Mouse (Mus musculus): ENCODE data around the gene S100pbp. TPM values are rescaled to one million over a fixed set of nuclear protein-coding genes. Genes with fewer than 3 reads are reported as not detected.

Gene S100pbp
- polyA plus RNA-seq (2012; rRNA removed) = 0.94 and 2.8 TPM in 2 replicates

DNA sequence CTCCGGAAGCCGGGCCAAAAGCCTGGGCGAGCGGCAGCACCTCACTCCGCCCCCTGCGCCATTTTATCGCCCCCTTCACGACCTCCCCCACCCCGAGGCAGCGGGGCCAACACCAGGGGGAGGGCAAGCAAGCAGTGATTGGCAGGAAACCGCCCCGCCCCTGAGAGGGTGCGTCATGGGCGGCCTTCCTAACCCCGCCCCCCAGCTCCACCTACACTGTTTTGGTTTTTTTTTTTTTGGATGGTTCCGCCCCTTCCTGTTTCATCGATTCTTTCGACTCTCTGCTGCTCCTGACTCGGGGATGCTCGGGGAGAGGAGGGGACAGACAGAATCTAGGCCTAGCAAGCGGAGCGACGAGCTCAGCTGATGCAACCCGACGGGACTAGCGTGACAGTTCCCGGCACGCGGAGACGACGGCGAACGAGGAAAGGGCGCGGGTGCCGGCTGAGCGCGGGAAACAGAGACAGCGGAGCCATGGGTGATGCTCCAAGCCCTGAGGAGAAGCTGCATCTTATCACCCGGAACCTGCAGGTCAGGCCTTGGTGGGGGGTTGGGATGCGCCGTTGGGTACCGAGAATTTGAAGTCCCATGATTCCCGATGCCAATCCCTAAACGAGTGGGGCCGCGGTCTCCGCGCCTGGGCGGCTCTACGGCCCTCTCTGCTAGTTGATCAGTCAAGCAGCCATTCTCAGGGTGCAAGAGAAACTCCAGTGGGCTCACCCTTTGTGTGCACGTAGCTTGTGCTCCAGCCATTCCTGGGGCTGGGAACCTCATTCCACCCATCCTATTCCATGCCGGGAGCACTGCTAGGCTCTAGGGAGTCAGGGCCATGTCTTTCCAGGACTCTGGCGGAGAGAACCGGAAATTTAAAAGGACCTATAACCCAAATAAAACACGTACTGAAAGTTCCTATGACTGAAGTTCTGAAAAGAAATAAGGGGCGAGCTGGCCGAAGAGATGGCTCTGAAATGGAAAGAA, at the start of gene S100pbp, which contains the start of gene Yars:
Gene S100pbp (minus strand): TSS at position 186 of the 978 bp plus-strand sequence.
Gene Yars (plus strand): TSS at position 219 of the 978 bp plus-strand sequence.

DNA sequence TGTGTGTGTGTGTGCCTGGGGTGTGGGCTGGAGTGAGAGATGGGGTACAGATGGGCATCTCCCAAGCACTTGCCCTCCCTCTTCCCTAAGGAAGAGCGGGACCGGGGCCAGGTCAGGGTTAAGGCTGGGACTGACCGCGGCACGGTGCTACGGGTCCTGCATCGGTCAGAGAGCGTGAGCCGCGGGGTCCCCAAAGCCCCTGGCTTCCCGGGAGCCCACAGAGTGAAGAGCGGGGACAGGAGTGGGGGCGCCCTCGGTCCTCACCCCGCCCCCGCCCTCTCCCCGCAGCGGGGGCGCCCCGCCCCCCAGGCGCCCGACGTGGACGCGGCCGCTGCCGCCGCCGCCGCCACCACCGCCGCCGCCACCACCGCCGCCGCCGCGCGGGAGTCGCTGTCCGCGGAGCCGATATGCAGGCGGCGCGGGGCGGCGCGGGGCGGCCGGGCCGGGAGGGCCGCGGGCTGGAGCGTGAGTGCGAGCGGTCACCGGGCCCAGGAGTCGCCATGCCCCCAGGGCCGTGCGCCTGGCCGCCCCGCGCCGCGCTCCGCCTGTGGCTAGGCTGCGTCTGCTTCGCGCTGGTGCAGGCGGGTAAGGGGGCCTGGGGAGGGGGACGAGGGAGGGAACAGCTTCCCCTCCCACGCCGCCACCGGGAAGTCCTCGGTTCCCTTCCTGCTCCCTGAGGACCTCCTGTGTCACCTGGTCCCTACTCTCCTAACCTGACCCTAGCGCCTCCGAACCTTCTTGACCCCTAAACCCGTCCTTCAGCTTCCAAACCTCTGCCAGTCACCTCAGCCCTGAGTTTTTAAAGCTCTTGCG, 52.7 kb downstream of the S100pbp start, which contains the start of gene Fndc5:
Gene Fndc5 (plus strand): TSS at position 421 of the 813 bp plus-strand sequence.

DNA sequence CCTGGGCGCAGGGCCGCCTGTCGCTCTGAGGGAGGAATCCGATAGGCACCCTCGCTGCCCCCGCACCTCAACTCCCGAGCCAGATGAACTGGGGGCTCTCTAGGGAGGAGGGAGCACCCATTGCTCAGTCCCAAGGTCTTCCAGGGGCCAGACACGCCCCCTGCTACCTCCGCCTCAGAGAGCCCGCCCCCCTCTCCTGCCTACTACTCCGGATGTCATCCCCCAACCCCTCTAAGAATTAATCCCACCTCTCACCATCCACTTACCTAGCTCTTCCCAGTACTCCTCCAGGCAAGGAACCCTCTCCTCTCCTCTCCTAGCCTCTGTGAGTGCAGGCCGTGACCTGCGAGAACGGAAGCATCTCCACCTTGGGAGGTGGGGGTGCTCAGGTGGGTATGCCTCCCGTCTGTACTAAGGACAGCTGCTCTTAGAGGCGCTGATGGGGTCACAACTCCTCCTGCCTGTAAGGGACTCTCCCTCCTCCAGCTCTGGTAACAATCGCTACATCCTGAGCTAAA, 67.9 kb downstream of the S100pbp start, which contains the start of gene Hpca:
Gene Hpca (minus strand): TSS at position 468 of the 518 bp plus-strand sequence.

DNA sequence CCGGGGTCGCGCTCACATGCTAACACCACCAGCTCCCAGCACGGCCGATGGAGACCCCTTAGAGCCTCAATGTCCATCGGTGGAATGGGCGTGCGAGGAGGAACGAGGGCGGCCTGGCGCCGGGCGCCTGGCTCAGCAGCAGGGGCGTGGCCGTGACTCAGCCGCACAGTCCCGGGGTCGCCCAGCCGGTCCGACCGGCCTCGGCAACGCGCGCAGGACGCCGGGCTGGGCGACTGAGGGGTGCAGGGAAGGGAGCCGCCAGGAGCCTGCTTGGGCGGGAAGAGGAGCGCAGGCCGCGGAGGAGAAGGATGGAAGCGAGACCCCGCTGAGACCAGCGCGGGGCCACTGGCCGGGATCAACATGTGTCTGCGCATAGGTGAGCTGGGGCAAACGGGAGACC, 84.2 kb downstream of the S100pbp start, which contains the start of gene Tmem54:
Gene Tmem54 (plus strand): TSS at position 193 of the 400 bp plus-strand sequence.

Other genes starting within 250 kb of the S100pbp start
- gene Azin2, start 227.3 kb downstream of the S100pbp start, polyA plus RNA-seq (2012; rRNA removed) = 3.3 and 5.9 TPM in 2 replicates
- gene Ak2, start 197.8 kb downstream of the S100pbp start, polyA plus RNA-seq (2012; rRNA removed) = 22.8 and 23.1 TPM in 2 replicates
- gene Rnf19b, start 131.5 kb downstream of the S100pbp start, polyA plus RNA-seq (2012; rRNA removed) = 39.0 and 55.2 TPM in 2 replicates
- gene Tmem54, start 84.2 kb downstream of the S100pbp start, polyA plus RNA-seq (2012; rRNA removed) = 228 and 321 TPM in 2 replicates
- gene Hpca, start 67.7 kb downstream of the S100pbp start, polyA plus RNA-seq (2012; rRNA removed) = 0.04 and 0.23 TPM in 2 replicates
- gene Fndc5, start 52.7 kb downstream of the S100pbp start, polyA plus RNA-seq (2012; rRNA removed) = 0.85 and 1.00 TPM in 2 replicates
- gene Yars, start within 50 bp of the S100pbp start, polyA plus RNA-seq (2012; rRNA removed) = 3.2 and 5.9 TPM in 2 replicates
- gene C77080, start 71.7 kb upstream of the S100pbp start, polyA plus RNA-seq (2012; rRNA removed) = 63.7 and 65.0 TPM in 2 replicates
- gene Sync, start 97.9 kb upstream of the S100pbp start, polyA plus RNA-seq (2012; rRNA removed) = 0.58 and 0.95 TPM in 2 replicates
- gene Rbbp4, start 145.6 kb upstream of the S100pbp start, polyA plus RNA-seq (2012; rRNA removed) = 3.3 and 4.2 TPM in 2 replicates
- gene Zbtb8os, start 146.0 kb upstream of the S100pbp start, polyA plus RNA-seq (2012; rRNA removed) = 2.1 and 2.6 TPM in 2 replicates
- 2.6 and 2.9 TPM in 2 replicates for gene Zbtb8a, start 188.4 kb upstream of the S100pbp start, polyA plus RNA-seq (2012; rRNA removed)